Mouse (Mus musculus) lung, embryonic 14.5 days (tissue): Measurements from ENCODE around the gene Iqce. TPM values are rescaled to one million over a fixed set of nuclear protein-coding genes. Genes with fewer than 3 reads are reported as not detected.

ENCODE experiments used
- ATAC-seq: fragments of 200-750 bp; cut with Nextera tagmentation; 2 replicates; pipeline ENCODE4 v1.8.0; 2017; ENCODE audit warnings: mild to moderate bottlenecking, moderate TSS enrichment, moderate library complexity; ENCODE audit not compliant: insufficient read depth
- DNase-seq: peaks from one replicate; pipeline ENCODE4 v3.0.0-alpha.2; 2015
- H3K27ac ChIP-seq: fragments of 300-500 bp; sonication (generic); 2 replicates; pipeline ENCODE4 v1.5.1; 2014; ENCODE audit warnings: low read depth, mild to moderate bottlenecking, moderate library complexity
- H3K27me3 ChIP-seq: fragments of 300-500 bp; sonication (generic); 2 replicates; pipeline ENCODE4 v1.6.1; 2014; ENCODE audit warnings: low read length, control low read depth; ENCODE audit not compliant: insufficient read depth
- H3K36me3 ChIP-seq: fragments of 300-500 bp; sonication (generic); 2 replicates; pipeline ENCODE4 v1.6.1; 2014; ENCODE audit warnings: control low read depth; ENCODE audit not compliant: insufficient read depth
- H3K4me1 ChIP-seq: fragments of 300-500 bp; sonication (generic); 2 replicates; pipeline ENCODE4 v1.6.1; 2014; ENCODE audit warnings: antibody characterized with exemption, control low read depth; ENCODE audit not compliant: insufficient read depth
- H3K4me2 ChIP-seq: fragments of 300-500 bp; sonication (generic); 2 replicates; pipeline ENCODE4 v1.6.1; 2014; ENCODE audit warnings: mild to moderate bottlenecking
- H3K4me3 ChIP-seq: fragments of 300-500 bp; sonication (generic); 2 replicates; pipeline ENCODE4 v1.5.1; 2014; ENCODE audit warnings: low read depth, low read length
- H3K9ac ChIP-seq: fragments of 300-500 bp; sonication (generic); 2 replicates; pipeline ENCODE4 v1.6.1; 2014
- H3K9me3 ChIP-seq: fragments of 300-500 bp; sonication (generic); 2 replicates; pipeline ENCODE4 v1.6.1; 2016; ENCODE audit warnings: low read depth, low read length, control low read depth
- CTCF ChIP-seq: IDR thresholded peaks from 2 replicates; pipeline ENCODE4 v1.5.1; 2016; ENCODE audit warnings: antibody characterized with exemption, low read depth
- WGBS: fragments of 180-500 bp; shearing (Covaris S2); extraction: QIAGEN DNeasy Blood & Tissue Kit; methylation state at CpG from one replicate; pipeline ENCODE4 v1.1.7; 2014; 5-methylcytosine and 5-hydroxymethylcytosine counted together
- polyA plus RNA-seq: library from polyadenylated mRNA; unstranded; fragments of >200 nt; fragmentation: Nextera tagmentation; extraction: Ambion mirVana; gene quantifications from 2 replicates; pipeline ENCODE4 v1.2.1, GENCODE M21; 2014

Gene Iqce
- polyA plus RNA-seq, 1 experiment from 2014 or later, result 25.5 TPM

DNA sequence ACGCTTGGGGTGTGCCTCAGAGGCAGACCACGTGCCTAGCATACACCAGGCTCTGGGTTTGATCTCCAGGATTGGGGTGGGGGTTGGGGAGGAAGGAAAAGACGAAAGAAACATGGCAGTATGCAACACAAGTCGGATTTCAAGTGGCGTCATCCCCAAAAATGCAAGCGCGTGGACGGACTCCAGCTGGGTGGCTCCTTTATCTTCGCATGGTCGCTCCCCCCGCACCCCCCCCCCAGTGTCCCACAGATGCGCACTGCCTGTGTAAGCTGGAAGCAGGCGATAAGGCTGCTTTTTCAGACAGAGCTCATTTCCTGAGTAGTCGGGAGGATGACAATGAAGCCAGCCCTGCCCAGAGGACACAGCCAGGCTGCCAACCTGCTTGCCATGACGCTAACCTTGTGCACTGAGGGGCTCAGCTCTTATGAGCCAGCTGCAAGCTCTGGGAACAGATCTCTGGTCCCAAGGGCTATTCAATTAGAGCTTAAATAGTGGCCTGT is 57.4 kb downstream of the Iqce start:
- 61% methylated on average over 15 of the region's 15 CpGs for WGBS
- H3K36me3 ChIP-seq, result peaks cover 35% of the 10 kb centered on the region
- peaks cover 33% of the 10 kb centered on the region for H3K4me1 ChIP-seq
- TF ChIP-seq CTCF, result no peak
- H3K9ac ChIP-seq, result no peak overlapping the region
- peak overlapping the region; percentile 41 for H3K4me2 ChIP-seq
- H3K27ac ChIP-seq, result peak overlapping the region; percentile 51
- H3K9me3 ChIP-seq, result no peaks in the 10 kb centered on the region
- ATAC-seq, result no peak
- peak; percentile 67 for DNase-seq
- no peak overlapping the region for H3K4me3 ChIP-seq
- no peaks in the 10 kb centered on the region for H3K27me3 ChIP-seq

DNA sequence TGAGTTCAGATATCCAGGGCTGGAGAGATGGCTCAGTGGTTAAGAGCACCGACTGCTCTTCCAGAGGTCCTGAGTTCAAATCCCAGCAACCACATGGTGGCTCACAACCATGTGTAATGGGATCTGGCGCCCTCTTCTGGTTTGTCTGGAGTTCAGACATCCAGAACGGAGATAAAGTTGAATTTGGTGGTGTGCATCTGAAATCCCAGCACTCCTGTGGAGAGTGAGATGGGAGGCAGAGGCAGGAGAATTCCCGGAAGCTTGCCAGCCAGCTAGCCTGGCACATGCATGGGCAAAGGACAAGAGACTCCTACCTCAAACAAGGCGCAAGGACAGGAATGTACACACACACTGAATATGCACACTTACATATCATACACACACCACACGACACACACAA is 57.9 kb downstream of the Iqce start:
- H3K4me3 ChIP-seq, result no peak overlapping the region
- WGBS, result 87% methylated on average over 6 of the region's 6 CpGs
- H3K9me3 ChIP-seq, result no peaks in the 10 kb centered on the region
- no peaks in the 10 kb centered on the region for H3K27me3 ChIP-seq
- H3K27ac ChIP-seq, result no peak overlapping the region; the same call in 1 of the 2 replicates
- H3K4me1 ChIP-seq, result peaks cover 29% of the 10 kb centered on the region
- H3K36me3 ChIP-seq, result peaks cover 38% of the 10 kb centered on the region
- DNase-seq (no peak), ATAC-seq (no peak)
- TF ChIP-seq CTCF, result peak; percentile 32
- H3K9ac ChIP-seq, result no peak overlapping the region
- peak overlapping the region; percentile 41; the same call in 1 of the 2 replicates for H3K4me2 ChIP-seq

DNA sequence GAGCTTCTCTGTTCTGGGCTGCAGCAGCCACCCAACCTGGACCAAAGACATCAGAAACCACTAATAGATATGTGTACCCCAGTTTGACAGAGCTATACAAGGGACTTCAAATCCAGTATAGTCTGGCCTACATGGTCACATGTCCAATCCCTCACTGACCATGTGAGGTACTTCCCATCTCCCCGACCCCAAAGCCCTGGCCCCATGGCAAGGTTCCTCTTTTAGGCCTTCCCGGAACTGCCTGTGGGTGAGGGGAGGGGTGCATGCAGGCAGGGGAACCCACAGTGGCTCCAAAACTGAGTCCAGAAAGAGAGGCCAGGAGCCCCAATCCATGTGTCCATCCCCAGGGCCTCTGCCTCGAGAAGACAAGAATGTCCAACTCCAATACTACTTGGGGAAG is 60.1 kb downstream of the Iqce start:
- peak overlapping the region; percentile 32 for H3K4me2 ChIP-seq
- H3K9ac ChIP-seq, result no peak overlapping the region; the same call in 1 of the 2 replicates

DNA sequence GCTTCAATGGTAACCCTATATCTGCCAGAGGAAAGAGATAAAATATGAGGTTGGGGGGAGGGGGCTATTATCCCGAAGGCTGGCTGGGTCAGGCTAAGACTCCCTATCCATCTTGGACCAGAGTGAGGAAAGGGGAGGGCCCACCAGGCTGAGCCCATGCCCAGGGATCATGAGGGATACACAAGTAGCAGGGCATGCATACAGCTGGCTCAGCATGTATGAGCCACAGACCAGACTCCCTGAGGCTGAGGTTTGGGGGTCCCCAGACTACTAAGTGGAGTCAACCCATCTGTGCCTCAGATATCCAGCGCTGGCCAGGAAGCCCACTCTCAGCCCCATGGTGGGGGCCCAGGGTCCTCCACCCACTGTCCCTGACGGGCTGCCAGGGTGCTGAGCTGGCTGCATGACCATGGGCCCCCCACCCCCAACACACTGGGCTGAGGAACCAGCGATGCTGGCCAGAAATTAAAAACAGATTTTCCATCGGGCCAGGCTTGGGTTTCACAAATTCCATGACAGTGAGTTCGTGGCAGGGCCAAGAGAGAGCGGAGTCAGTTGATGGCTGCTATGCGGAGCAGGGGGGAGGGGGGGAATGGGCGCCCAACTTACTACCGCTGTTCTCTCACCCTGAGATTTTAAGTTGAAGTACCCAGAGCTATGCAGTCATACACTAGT is 60.8 kb downstream of the Iqce start:
- Histone ChIP-seq H3K4me3 (no peak overlapping the region), H3K27ac (peak overlapping the region; percentile 70; the same call in 1 of the 2 replicates), H3K4me1 (peaks cover 16% of the 10 kb centered on the region), H3K27me3 (no peaks in the 10 kb centered on the region), H3K9me3 (no peaks in the 10 kb centered on the region), H3K36me3 (peaks cover 52% of the 10 kb centered on the region), H3K9ac (no peak overlapping the region; the same call in 1 of the 2 replicates), H3K4me2 (peak overlapping the region; percentile 32)
- DNase-seq (peak; percentile 76), ATAC-seq (peak; percentile 62)
- WGBS, result 27% methylated on average over 10 of the region's 10 CpGs
- TF ChIP-seq CTCF, result no peak

More for the DNA sequence above, 60.1 kb downstream of the Iqce start:
- Histone ChIP-seq H3K27me3 (no peaks in the 10 kb centered on the region), H3K4me1 (peaks cover 23% of the 10 kb centered on the region), H3K27ac (peak overlapping the region; percentile 70; the same call in 1 of the 2 replicates), H3K36me3 (peaks cover 55% of the 10 kb centered on the region), H3K9me3 (no peaks in the 10 kb centered on the region), H3K4me3 (no peak overlapping the region)
- no peak for ATAC-seq
- WGBS, result 63% methylated on average over 3 of the region's 3 CpGs
- DNase-seq, result no peak
- TF ChIP-seq CTCF, result no peak

DNA sequence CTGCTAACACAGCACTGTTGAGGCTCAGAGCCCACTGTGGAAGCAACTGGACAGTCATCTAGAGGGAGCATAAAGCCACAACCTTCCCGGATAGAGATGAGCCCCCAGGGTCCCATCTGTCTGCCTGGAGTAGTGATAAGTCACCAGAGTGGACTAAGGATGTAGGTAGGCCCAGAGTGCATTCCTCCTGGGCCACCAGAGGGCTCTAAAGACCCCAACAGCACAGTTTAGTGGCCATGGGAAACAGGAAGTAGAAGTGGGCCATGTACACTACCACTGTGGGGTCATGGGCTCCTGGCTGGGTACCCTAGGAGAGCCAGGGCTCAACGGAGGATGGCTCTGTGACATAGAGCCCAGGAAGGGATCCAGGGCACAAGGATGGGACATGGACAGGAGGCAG is 61.4 kb downstream of the Iqce start:
- WGBS, result 74% methylated on average over 2 of the region's 2 CpGs
- H3K9me3 ChIP-seq, result no peaks in the 10 kb centered on the region
- H3K27me3 ChIP-seq, result no peaks in the 10 kb centered on the region
- H3K9ac ChIP-seq, result no peak overlapping the region
- H3K4me3 ChIP-seq, result no peak overlapping the region
- peak overlapping the region; percentile 70; the same call in 1 of the 2 replicates for H3K27ac ChIP-seq
- H3K4me1 ChIP-seq, result peaks cover 11% of the 10 kb centered on the region
- DNase-seq (peak; percentile 28), ATAC-seq (no peak)
- TF ChIP-seq CTCF, result peak; percentile 46
- H3K36me3 ChIP-seq, result peaks cover 49% of the 10 kb centered on the region
- H3K4me2 ChIP-seq, result no peak overlapping the region

DNA sequence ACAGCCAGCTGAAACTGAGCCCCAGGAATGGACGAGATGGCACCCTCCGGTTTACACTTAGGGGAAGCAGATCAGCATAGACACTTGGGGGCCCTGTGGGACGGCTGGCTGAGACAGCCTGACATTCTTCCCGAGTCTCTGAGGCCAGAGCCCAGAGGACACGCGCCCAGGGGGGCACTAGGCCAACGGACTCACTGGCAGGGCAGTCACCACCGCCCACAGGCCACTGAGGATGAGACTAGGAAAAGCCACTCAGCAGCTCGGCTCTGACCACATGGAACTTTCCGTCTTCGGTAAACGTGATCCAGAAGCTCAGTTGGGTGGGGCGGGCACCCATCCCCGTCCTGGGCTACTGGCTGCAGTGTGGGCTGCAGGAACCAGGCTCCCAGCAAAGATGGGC is 62.3 kb downstream of the Iqce start:
- DNase-seq, result no peak
- H3K4me1 ChIP-seq, result peaks cover 5% of the 10 kb centered on the region

DNA sequence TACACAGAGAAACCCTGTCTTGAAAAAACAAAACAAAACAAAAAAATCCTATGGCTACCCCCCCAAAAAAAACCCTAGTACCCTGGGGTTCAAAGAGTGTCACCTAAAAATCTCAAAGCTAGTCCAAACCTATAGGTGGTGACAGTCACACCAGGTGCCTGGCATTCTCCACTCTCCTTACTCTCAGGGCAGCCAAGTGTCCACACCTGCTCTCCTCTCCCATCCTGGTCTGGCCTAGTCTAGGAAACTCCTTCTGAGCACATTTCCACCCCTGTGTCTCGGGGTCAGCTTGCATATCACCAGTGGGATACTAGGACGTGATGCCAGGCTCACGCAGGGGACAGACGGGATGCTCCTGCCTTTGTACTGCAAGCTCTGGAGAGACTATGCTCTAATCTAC is 62.9 kb downstream of the Iqce start:
- no peak overlapping the region for H3K9ac ChIP-seq
- 87% methylated on average over 4 of the region's 4 CpGs for whole genome bisulfite sequencing
- no peak overlapping the region for H3K4me2 ChIP-seq
- DNase-seq (no peak), ATAC-seq (no peak)
- no peaks in the 10 kb centered on the region for H3K9me3 ChIP-seq
- H3K27me3 ChIP-seq, result no peaks in the 10 kb centered on the region
- H3K4me3 ChIP-seq, result no peak overlapping the region
- no peak for TF ChIP-seq CTCF
- H3K27ac ChIP-seq, result no peak overlapping the region
- peaks cover 55% of the 10 kb centered on the region for H3K36me3 ChIP-seq
- peaks cover 4% of the 10 kb centered on the region for H3K4me1 ChIP-seq

More for the DNA sequence above, 62.3 kb downstream of the Iqce start:
- Histone ChIP-seq H3K27me3 (no peaks in the 10 kb centered on the region), H3K4me2 (no peak overlapping the region), H3K9me3 (no peaks in the 10 kb centered on the region), H3K4me3 (no peak overlapping the region), H3K9ac (no peak overlapping the region), H3K27ac (no peak overlapping the region), H3K36me3 (peaks cover 52% of the 10 kb centered on the region)
- ATAC-seq, result no peak
- WGBS, result 82% methylated on average over 14 of the region's 14 CpGs
- TF ChIP-seq CTCF, result no peak
